Mouse (Mus musculus): ENCODE measurements at regions not wholly inside any gene's neighbourhood (a gene's known extent, or its start where the extent isn't known, plus 50 kb on each side); places are given as distances from the start of the nearest gene placed in this dataset.

DNA sequence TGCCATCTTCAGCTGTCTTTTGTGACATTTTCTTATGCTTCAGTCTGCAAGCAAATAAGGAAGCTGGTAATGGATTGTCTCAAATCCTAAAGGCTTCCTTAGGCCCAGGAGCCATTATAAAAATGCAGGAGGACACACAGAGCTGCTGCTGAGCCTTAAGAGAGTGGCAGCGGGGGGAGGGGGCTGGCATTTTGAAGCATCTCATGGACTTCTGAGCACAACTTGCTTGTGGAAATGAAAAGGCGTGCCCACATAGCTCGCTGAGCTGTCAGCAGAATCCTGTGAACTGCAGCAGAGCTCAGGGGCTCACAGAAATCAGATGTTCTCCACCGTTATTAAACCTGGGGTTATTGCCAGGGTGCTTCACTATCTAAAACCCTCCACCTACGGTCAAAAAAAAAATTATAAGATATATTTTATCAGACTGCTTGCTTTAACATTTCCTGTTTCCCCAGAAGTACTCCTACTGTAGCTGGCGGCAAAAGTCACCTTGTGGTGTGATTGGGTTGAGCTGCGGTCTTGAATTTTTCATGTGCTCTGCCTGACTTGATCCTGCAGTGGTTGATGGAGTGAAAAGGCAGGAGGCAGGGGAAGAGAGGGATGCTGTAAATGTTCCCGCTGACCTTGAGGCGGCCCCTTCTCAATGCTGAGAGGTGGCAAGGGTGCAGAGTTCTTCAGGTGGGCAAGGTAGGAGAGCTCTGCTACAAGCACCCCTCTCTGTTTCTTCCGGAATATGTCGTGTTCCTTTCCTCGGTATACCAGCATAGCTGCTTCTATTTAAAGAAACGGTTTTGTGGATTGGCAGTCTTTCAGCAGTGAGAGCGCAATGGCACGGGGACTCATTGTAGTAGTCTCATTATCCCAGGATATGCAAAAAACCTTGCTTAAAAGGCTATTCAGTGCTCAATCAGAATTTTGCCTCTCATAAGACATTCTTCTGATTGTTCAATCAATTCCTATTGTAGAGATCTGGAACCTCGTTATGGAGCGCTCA is 71.4 kb upstream of the Krr1 start:
- H3K27ac ChIP-seq (ENCODE audit: low read depth, low read length) = peak overlapping the region; percentile 53
- H3K4me2 ChIP-seq (ENCODE audit: low read length) = peak overlapping the region; percentile 13
- no peak overlapping the region for H3K9ac ChIP-seq (ENCODE audit: low read depth, low read length)
- peak; percentile 62; the same call in 1 of the 2 replicates for ATAC-seq
- no peaks in the 10 kb centered on the region for H3K36me3 ChIP-seq (ENCODE audit: control insufficient read depth, insufficient read depth, low read length)
- no peak overlapping the region for H3K4me3 ChIP-seq (ENCODE audit: low read length)
- H3K9me3 ChIP-seq (ENCODE audit: control insufficient read depth, low read length) = no peaks in the 10 kb centered on the region
- no peaks in the 10 kb centered on the region for H3K27me3 ChIP-seq (replicated peaks; ENCODE audit: control insufficient read depth, insufficient read depth, low read length)
- peaks cover 3% of the 10 kb centered on the region for H3K4me1 ChIP-seq (ENCODE audit: control insufficient read depth, insufficient read depth, low read depth, low read length)
- 50% methylated on average over 17 of the region's 17 CpGs for WGBS

DNA sequence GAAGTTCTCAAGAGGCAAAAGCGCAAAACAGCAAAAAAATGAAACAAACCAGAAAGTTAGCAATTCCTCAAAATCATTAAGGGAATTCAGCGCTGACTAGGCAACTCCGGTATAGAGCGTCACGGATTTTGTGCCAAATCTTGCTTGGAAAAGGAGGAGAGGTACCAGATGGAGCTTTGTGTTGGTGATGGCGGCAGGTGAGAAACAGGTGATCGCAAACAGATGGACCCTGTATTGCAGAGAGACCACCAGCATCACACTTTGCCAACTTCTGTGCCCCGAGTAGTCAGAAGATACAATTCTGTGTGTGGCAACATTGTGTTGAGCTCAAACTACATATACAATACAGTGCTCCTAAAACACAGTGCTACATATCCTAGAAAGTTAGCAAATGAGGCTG is 68.5 kb upstream of the Krr1 start:
- Histone ChIP-seq H3K27ac (ENCODE audit: low read depth, low read length) (no peak overlapping the region), H3K9me3 (ENCODE audit: control insufficient read depth, low read length) (no peaks in the 10 kb centered on the region), H3K4me1 (ENCODE audit: control insufficient read depth, insufficient read depth, low read depth, low read length) (peaks cover 3% of the 10 kb centered on the region), H3K36me3 (ENCODE audit: control insufficient read depth, insufficient read depth, low read length) (no peaks in the 10 kb centered on the region), H3K9ac (ENCODE audit: low read depth, low read length) (no peak overlapping the region), H3K27me3 (replicated peaks; ENCODE audit: control insufficient read depth, insufficient read depth, low read length) (no peaks in the 10 kb centered on the region), H3K4me3 (ENCODE audit: low read length) (no peak overlapping the region), H3K4me2 (ENCODE audit: low read length) (no peak overlapping the region)
- 86% methylated on average over 8 of the region's 8 CpGs for WGBS
- no peak for ATAC-seq

DNA sequence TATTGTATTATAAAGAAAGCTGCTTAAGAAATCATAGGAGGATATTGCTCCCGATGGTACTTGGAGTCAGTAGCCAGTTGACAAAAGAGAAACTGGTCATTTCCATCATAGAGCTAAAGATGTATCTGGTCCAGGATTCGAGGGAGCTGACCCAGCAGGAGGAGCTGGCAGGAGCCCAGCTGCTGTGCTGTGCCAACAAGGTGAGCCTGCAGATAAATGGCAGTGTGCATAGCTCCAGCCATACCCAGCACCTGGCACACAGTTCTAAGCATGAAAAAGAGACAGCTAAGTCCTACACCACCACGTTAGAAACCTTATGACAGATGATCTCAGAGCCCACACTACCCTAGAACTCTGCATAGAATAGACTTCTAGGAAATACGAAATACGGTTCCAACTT is 64.6 kb upstream of the Krr1 start:
- Histone ChIP-seq H3K36me3 (ENCODE audit: control insufficient read depth, insufficient read depth, low read length) (no peaks in the 10 kb centered on the region), H3K27ac (ENCODE audit: low read depth, low read length) (no peak overlapping the region), H3K4me2 (ENCODE audit: low read length) (no peak overlapping the region), H3K4me1 (ENCODE audit: control insufficient read depth, insufficient read depth, low read depth, low read length) (no peaks in the 10 kb centered on the region), H3K4me3 (ENCODE audit: low read length) (no peak overlapping the region), H3K9me3 (ENCODE audit: control insufficient read depth, low read length) (no peaks in the 10 kb centered on the region), H3K9ac (ENCODE audit: low read depth, low read length) (no peak overlapping the region), H3K27me3 (replicated peaks; ENCODE audit: control insufficient read depth, insufficient read depth, low read length) (no peaks in the 10 kb centered on the region)
- ATAC-seq = peak; percentile 49; the same call in 1 of the 2 replicates
- WGBS = 69% methylated on average over 5 of the region's 5 CpGs

DNA sequence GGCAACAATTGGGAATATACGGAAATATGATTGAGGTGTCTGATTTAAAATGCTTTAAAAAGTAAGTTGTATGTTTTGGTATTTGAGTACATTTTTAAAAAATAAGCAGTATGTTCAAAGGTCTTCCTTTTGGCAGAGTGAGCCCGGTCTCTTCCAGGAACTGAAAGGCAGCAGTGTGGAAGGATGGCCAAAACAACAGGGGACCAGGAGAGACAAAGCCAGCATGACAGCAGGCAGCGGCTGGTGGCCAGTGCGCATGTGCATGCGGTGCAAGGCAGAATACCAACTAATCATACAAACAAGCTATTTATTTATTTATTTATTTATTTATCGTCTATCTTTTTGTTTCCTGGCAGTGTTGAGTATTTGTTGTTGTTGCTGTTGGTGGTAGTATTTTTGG is 59.9 kb upstream of the Krr1 start:
- no peak overlapping the region for H3K4me3 ChIP-seq (ENCODE audit: low read length)
- H3K4me2 ChIP-seq (ENCODE audit: low read length) = no peak overlapping the region
- H3K9me3 ChIP-seq (ENCODE audit: control insufficient read depth, low read length) = peaks cover 3% of the 10 kb centered on the region; the same call in 1 of the 2 replicates
- no peak overlapping the region for H3K27ac ChIP-seq (ENCODE audit: low read depth, low read length)
- WGBS = 51% methylated on average over 6 of the region's 6 CpGs
- H3K27me3 ChIP-seq (replicated peaks; ENCODE audit: control insufficient read depth, insufficient read depth, low read length) = no peaks in the 10 kb centered on the region
- H3K36me3 ChIP-seq (ENCODE audit: control insufficient read depth, insufficient read depth, low read length) = no peaks in the 10 kb centered on the region
- no peak; the same call in 1 of the 2 replicates for ATAC-seq
- no peak overlapping the region for H3K9ac ChIP-seq (ENCODE audit: low read depth, low read length)
- H3K4me1 ChIP-seq (ENCODE audit: control insufficient read depth, insufficient read depth, low read depth, low read length) = no peaks in the 10 kb centered on the region

DNA sequence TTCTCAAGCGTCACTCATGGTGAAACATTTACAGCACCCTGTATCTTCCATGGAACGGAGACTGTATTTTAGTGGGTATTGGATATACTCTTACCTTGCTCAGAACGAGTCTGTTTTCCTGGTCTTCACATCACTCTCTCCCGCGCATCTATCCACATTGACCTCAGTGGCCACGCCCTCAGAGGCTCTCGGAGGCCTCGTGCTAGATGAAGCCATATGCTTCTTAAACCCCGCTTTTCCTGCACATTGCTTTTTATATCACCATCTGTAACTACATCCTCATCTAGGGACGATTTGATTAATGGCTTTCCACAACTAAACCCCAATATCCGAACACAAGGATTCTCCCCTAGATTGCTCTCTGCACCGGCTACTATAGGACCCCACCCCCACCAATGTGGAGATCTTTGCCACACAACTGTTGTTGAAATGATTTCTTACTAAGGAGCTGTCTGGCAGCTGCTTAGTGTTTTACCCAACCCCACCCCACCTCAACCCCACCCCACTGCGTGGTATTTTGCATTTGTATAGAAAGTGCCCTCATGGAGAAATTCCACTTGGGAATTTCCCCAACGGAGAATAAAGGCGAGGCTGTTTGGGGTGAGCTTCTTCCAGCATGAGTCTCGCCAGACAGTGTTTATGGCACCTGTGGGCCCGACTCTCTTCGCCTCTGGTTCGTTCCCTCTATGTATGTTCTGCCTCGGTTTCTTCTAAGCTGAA is 59.2 kb upstream of the Krr1 start:
- no peak for ATAC-seq
- H3K4me2 ChIP-seq (ENCODE audit: low read length) = no peak overlapping the region
- no peaks in the 10 kb centered on the region for H3K27me3 ChIP-seq (replicated peaks; ENCODE audit: control insufficient read depth, insufficient read depth, low read length)
- no peaks in the 10 kb centered on the region for H3K36me3 ChIP-seq (ENCODE audit: control insufficient read depth, insufficient read depth, low read length)
- no peaks in the 10 kb centered on the region for H3K4me1 ChIP-seq (ENCODE audit: control insufficient read depth, insufficient read depth, low read depth, low read length)
- H3K9ac ChIP-seq (ENCODE audit: low read depth, low read length) = no peak overlapping the region
- 63% methylated on average over 20 of the region's 20 CpGs for WGBS
- no peak overlapping the region for H3K27ac ChIP-seq (ENCODE audit: low read depth, low read length)
- no peak overlapping the region for H3K4me3 ChIP-seq (ENCODE audit: low read length)
- H3K9me3 ChIP-seq (ENCODE audit: control insufficient read depth, low read length) = peaks cover 3% of the 10 kb centered on the region; the same call in 1 of the 2 replicates

DNA sequence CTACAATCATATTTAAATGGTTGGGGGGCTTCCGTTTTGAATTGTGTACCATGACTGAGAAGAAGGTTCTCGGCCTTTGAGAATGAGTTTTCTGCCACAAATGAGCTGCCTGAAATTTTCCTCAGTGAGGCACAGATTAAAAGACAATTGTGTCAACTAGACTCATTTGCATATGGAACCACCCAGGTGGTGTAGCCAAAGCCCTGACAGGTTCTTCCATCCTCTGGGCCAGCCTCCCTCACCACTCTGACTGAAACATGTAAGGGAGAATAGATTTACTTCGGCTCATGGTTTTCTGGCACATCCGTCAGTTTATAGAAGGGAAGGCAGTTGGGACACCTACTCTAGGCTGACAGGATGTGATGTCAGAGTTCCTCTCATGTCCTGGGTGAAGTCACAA is 58.2 kb upstream of the Krr1 start:
- no peak overlapping the region for H3K27ac ChIP-seq (ENCODE audit: low read depth, low read length)
- H3K36me3 ChIP-seq (ENCODE audit: control insufficient read depth, insufficient read depth, low read length) = no peaks in the 10 kb centered on the region
- no peaks in the 10 kb centered on the region for H3K4me1 ChIP-seq (ENCODE audit: control insufficient read depth, insufficient read depth, low read depth, low read length)
- ATAC-seq = no peak
- WGBS = 77% methylated on average over 4 of the region's 4 CpGs
- H3K9ac ChIP-seq (ENCODE audit: low read depth, low read length) = no peak overlapping the region
- H3K9me3 ChIP-seq (ENCODE audit: control insufficient read depth, low read length) = peaks cover 3% of the 10 kb centered on the region; the same call in 1 of the 2 replicates
- H3K4me2 ChIP-seq (ENCODE audit: low read length) = no peak overlapping the region
- no peaks in the 10 kb centered on the region for H3K27me3 ChIP-seq (replicated peaks; ENCODE audit: control insufficient read depth, insufficient read depth, low read length)
- H3K4me3 ChIP-seq (ENCODE audit: low read length) = no peak overlapping the region

DNA sequence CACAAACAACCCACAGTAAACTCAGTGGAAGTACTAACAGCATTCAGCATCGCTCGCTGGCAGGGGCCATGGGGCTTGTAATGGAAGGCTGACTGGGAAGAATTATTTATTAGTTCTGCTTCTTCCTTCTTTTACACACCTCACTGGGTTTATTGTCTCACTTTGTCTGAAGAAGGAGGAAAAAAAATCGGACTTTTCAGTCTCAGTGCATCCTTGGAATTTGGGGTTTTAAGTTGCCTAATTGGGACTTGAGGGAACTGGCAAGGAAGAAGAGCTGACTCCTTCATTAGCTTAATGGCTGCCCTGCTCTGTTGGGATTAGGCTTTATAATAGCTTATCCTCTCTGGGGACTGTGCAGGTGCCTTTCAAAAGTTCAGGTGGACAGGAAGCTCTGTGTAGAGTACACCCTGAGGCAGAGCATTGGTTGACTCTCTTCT is 54.4 kb upstream of the Krr1 start:
- 35% methylated on average over 3 of the region's 3 CpGs for WGBS
- Histone ChIP-seq H3K9me3 (ENCODE audit: control insufficient read depth, low read length) (peaks cover 3% of the 10 kb centered on the region; the same call in 1 of the 2 replicates), H3K27me3 (replicated peaks; ENCODE audit: control insufficient read depth, insufficient read depth, low read length) (no peaks in the 10 kb centered on the region), H3K27ac (ENCODE audit: low read depth, low read length) (no peak overlapping the region), H3K4me1 (ENCODE audit: control insufficient read depth, insufficient read depth, low read depth, low read length) (no peaks in the 10 kb centered on the region), H3K9ac (ENCODE audit: low read depth, low read length) (no peak overlapping the region), H3K36me3 (ENCODE audit: control insufficient read depth, insufficient read depth, low read length) (no peaks in the 10 kb centered on the region), H3K4me3 (ENCODE audit: low read length) (no peak overlapping the region), H3K4me2 (ENCODE audit: low read length) (no peak overlapping the region)
- no peak for ATAC-seq

DNA sequence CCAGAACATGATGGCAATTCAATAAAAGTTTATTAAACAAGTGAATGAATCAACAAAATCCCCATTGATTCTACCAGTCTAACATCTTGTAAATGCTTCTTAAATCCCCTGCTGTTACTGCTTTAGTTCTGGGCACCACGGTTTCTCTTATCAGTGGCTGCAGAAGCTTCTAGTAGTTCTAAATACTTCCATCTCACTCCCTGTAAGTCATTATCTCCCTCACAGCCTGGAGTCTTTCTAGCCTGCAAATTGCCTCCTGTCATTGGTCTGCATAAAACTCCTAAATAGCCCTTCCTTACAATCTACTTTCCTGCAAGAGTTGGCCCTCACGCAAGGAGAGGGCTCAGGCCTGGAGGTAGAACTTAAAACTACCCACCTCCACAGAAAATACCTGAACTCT is 53.0 kb upstream of the Krr1 start:
- H3K27me3 ChIP-seq (replicated peaks; ENCODE audit: control insufficient read depth, insufficient read depth, low read length) = no peaks in the 10 kb centered on the region
- WGBS = 94% methylated on average over 2 of the region's 2 CpGs
- H3K9ac ChIP-seq (ENCODE audit: low read depth, low read length) = no peak overlapping the region
- H3K36me3 ChIP-seq (ENCODE audit: control insufficient read depth, insufficient read depth, low read length) = no peaks in the 10 kb centered on the region
- no peaks in the 10 kb centered on the region; the same call in 1 of the 2 replicates for H3K4me1 ChIP-seq (ENCODE audit: control insufficient read depth, insufficient read depth, low read depth, low read length)
- no peak overlapping the region for H3K4me3 ChIP-seq (ENCODE audit: low read length)
- no peak overlapping the region for H3K4me2 ChIP-seq (ENCODE audit: low read length)
- peaks cover 3% of the 10 kb centered on the region; the same call in 1 of the 2 replicates for H3K9me3 ChIP-seq (ENCODE audit: control insufficient read depth, low read length)
- ATAC-seq = no peak
- H3K27ac ChIP-seq (ENCODE audit: low read depth, low read length) = no peak overlapping the region

DNA sequence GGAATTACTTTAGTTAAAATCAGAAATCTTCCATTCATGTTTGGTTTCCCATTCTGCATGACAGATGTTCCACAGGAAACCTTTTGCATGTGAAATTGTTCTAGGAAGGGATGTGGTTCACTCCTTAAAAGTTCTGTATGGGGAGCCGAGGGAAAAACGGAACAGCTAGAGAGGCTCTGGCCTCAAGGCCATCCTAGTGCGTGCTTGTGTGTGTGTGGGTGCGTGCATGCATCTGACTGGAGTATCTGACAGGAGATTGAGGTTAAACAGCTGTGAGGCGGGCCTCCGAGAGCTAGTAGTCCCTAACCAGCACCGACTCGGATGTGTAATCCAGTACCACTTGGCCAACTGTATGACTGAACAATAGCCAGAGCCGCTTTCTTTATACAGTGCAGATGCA is 51.0 kb upstream of the Krr1 start:
- no peak overlapping the region for H3K9ac ChIP-seq (ENCODE audit: low read depth, low read length)
- H3K4me3 ChIP-seq (ENCODE audit: low read length) = no peak overlapping the region
- no peak overlapping the region for H3K27ac ChIP-seq (ENCODE audit: low read depth, low read length)
- no peaks in the 10 kb centered on the region for H3K36me3 ChIP-seq (ENCODE audit: control insufficient read depth, insufficient read depth, low read length)
- no peaks in the 10 kb centered on the region for H3K27me3 ChIP-seq (replicated peaks; ENCODE audit: control insufficient read depth, insufficient read depth, low read length)
- H3K4me2 ChIP-seq (ENCODE audit: low read length) = no peak overlapping the region
- peaks cover 3% of the 10 kb centered on the region for H3K4me1 ChIP-seq (ENCODE audit: control insufficient read depth, insufficient read depth, low read depth, low read length)
- no peaks in the 10 kb centered on the region for H3K9me3 ChIP-seq (ENCODE audit: control insufficient read depth, low read length)
- WGBS = 90% methylated on average over 9 of the region's 9 CpGs
- no peak for ATAC-seq

Measured in hindbrain, embryonic 16.5 days (tissue).